Mouse (Mus musculus) thymus, adult 2 months (tissue): ENCODE results near the gene Scamp3.
A peak's percentile ranks its signal among the peaks of the same experiment; 100 is the strongest.

Source experiments
- CTCF ChIP-seq: fragments of 200-500 bp; IDR thresholded peaks from 2 replicates; pipeline ENCODE4 v1.5.1; 2012; ENCODE audit warnings: mild to moderate bottlenecking, control low read depth, low read length, moderate library complexity, borderline replicate concordance; ENCODE audit not compliant: control insufficient read depth, poor library complexity, insufficient read depth; ENCODE audit errors: extremely low read depth
- POLR2A ChIP-seq: fragments of 200-500 bp; IDR thresholded peaks from 2 replicates; pipeline ENCODE4 v1.6.1; 2012; ENCODE audit warnings: mild to moderate bottlenecking, low read length, control low read depth, moderate library complexity; ENCODE audit not compliant: control insufficient read depth, poor library complexity, insufficient read depth; ENCODE audit errors: extremely low read depth

DNA sequence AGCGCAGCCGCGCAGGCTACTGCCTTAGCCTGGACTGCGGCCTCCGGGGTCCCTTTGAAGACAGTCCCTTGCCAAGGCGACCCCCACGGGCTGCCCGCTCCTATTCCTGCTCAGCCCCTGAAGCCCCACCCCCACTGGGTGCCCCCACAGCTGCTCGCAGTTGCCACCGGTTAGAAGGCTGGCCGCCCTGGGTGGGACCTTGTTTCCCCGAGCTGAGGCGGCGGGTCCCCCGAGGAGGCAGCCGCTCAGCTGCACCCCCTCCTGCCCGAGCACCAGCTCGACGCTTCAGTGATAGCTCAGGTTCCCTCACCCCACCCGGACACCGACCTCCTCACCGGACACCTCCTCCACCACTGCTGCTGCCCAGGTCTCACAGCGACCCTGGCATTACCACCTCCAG lies 9.9 kb downstream of the Scamp3 start:
- TF ChIP-seq POLR2A (peak; percentile 40; the same call in 1 of the 2 replicates), CTCF (no peak)
